Mouse (Mus musculus) activated CD4-positive, CD25-positive, alpha-beta regulatory T cell, adult 4 months (primary cell): ENCODE results near the gene Tpm4. TPM values are rescaled to one million over a fixed set of nuclear protein-coding genes. Genes with fewer than 3 reads are reported as not detected.
"Not testable (repeated sequence)": the region's sequence is repeated elsewhere in the genome, so short reads cannot be mapped to it uniquely, and the experiment has no call there.

ENCODE experiments used
- ATAC-seq: one replicate; pipeline ENCODE4 v1.8.0; 2017
- polyA plus RNA-seq, 2 experiments: library from polyadenylated mRNA; unstranded; fragments of 100-300 nt; shearing (Covaris generic); gene quantifications; one replicate each; pipeline ENCODE4 v1.2.1; 2017

Gene Tpm4
- polyA plus RNA-seq, result 100 to 1,000 TPM; 291 to 296 TPM

DNA sequence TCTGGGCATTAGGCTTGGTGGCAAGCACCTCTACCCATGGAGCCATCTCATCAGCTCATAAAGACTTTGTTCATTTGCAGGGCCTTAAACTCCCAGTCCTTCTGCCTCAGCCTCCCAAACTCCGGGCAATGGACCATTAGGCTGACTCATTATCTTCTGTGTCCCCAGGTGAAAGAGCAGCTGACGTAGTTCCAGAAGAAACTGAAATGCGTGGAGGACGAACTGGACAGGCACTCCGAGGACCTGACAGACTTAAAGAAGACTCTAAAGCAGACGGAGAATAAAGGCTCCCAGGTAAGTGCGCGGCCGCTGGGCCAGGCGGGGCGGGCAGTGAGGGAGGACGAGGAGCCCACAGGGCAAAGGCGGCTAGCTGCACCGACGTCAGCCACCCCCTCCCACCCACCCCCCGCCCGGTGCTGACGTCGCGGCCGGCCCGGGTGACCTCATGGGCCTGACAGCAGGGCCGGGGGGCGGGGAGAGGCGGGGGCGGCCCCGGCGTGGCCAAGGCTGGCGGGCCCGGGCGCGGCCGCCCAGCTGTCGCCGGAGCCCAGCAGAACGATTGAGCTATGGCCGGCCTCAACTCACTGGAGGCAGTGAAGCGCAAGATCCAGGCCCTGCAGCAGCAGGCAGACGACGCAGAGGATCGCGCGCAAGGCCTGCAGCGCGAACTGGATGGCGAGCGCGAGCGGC is at the start of gene Tpm4:
Gene Tpm4, plus strand, starts transcription at position 220 of the 690 bp plus-strand sequence.
- ATAC-seq, result peak; percentile 14

GRCm38 (mm10) chr8:72087611-72088010 is 47.2 kb upstream of the Tpm4 start:
- not testable (repeated sequence) for ATAC-seq

DNA sequence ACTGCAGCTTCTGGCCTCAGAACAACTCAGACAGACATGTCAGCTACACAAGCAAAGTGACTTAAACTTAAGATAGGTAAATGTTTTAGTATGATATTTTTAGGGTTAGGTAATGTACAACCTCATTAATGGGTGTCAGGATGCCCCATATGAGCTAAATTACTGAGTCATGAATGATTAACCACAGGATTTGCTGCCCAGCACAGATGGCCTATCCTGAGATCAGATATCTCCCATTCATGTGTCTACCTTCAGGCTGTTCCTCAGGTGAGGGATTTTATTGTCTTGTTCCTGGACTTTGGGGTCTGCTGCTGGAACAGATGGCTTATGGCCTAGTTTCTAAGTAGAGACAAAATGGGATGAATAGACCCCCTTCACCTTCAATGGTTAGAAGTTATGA is 38.1 kb upstream of the Tpm4 start:
- ATAC-seq, result not testable (repeated sequence)

DNA sequence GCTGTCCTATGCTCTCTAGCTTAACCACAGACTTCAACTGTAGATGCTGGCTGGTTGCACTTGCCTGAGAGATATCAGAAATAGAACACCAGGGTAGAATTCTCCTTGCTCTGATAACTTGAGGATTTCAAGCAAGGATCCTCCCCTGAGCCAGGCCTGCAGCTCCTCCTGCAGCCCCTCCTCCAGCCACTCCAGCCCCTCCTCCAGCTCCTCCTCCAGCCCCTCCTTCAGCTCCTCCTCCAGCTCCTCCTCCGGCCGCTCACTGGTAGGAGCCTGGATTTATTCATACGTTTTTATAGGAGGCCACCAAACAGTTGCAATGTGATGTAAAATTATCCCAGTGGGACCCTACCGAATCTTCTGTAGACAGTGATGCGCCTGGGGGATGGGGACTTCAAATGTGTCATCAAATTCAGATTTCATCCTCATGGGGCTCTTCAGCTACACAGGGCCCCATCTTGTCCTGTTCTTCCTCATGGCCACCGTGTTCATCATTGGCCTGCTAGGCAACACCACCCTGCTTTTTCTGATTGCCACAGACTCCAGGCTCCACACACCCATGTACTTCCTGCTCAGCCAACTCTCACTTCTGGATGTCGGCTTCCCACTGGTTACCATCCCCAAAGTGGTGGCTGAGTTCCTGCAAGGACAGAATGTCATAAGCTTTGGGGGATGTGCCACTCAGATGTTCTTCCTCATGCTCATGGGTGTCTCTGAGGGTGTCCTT is 35.2 kb upstream of the Tpm4 start:
- not testable (repeated sequence) for ATAC-seq

DNA sequence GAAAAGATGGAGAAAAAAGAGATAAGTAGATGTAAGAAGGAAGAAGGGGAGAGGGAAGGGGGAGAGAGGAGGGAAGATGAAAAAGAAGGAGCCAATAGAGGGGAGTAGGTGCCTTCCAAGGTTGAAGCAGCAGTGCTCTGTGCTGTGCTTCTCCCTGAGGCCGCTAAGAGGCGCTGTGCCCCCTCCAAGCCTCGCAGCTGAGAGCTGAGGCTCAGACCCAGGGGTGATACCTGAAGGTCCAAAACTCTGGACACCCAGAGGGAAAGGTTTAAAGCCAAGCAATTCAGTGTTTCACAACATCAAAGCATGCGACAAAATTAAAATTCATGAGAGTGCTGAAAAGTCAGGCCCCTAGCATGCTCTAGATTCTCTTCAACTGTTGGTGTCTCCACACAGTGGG is 29.6 kb upstream of the Tpm4 start:
- ATAC-seq, result no peak

DNA sequence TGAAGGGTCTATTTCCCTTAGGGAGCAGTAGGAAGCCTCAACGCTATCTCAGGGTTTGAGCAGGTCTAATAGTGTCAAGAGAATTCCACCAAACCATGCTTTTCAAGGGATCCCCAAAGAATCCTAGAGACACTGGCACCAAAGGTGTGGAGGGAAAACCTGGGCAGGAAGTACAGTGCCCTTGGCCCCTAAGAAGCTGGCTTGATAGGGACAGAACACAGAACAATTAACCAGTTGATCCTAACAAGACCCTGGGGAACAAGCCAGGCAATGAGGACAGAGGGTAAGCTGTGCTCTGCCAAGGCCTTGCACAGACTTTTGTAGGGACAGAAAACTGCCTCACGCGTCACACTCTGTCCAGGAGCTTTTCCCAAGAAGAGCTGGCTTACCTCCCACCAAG is 28.0 kb upstream of the Tpm4 start, which contains the start of gene Olfr374:
Gene Olfr374, plus strand, starts transcription at position 301 of the 400 bp plus-strand sequence.
- no peak for ATAC-seq

DNA sequence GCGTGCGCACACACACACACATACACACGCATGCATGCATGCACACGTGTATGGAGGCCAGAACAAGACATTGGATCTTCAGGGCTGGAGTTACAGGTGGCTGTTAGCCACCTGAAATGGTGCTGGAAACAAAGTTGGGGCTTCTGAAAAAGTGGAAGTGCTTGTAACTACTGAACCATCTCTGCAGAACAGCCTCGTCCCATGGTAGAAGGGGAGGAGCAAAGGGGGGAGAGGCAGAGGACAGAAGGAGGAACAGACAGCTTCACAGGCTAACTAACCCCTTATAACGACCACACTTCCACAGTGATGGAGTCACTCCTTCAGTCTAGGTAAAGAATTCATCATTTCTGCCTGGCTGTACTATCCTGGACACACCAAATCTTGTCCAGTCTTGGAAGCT is 23.9 kb upstream of the Tpm4 start:
- no peak for ATAC-seq

DNA sequence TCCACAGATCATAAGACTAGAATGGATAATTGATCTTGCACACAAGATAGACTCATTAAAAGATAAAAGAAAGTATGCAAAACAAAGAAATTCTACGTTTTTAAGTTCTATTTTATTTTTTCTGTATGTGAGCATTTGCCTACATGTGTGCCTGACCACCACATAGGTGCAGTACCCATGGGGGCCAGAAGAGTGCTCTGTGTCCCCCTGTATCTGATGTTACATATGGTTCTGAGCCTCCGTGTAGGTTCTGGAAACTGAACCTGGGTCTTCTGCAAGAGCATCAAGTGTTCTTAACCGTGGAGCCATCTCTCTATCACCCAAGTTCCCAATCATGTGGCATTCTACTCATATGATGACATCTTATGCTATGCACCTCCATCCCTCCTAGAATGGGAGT is 22.3 kb upstream of the Tpm4 start:
- no peak for ATAC-seq

DNA sequence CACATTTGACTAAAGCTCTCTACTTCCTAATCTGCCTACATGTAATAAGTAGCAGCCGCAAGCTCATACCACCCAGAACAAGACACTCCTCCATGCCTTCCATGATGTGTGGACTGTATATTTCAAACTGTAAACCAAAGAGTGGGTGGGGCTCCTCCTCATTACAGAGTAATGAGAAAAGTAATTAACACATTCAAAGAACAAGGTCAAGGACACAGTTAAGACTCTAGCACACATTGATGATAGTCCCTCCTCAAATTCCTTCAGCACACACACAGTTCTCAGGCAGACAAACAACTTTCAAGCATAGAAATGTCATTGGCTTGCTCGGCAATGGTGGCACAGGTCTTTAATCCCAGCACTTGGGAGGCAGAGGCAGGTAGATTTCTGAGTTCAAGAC is 19.6 kb upstream of the Tpm4 start:
- no peak for ATAC-seq

DNA sequence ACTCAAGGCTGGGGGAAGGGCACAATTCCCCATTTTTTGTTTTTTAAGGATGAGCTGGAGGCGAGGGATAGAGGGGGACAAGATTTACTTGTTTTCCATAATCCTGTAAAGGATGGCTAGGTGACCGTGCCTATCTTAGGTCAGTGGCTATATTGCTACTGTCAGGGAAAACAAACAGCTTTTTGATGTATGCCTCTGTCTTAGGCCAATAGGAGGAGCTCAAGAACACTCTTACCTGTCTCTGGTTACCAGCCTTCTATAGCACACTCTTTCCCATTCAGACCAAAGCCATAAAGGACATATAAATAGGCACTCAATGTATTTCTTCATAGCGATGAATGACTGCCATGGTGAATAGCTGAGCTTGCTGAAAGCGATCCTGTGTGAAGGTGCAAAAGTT is 16.2 kb upstream of the Tpm4 start:
- peak; percentile 32 for ATAC-seq

- ATAC-seq, result not testable (repeated sequence)
Measured at GRCm38 (mm10) chr8:72121486-72121885, 13.3 kb upstream of the Tpm4 start.

- no peak for ATAC-seq
Measured at GRCm38 (mm10) chr8:72121997-72122396, 12.8 kb upstream of the Tpm4 start.

DNA sequence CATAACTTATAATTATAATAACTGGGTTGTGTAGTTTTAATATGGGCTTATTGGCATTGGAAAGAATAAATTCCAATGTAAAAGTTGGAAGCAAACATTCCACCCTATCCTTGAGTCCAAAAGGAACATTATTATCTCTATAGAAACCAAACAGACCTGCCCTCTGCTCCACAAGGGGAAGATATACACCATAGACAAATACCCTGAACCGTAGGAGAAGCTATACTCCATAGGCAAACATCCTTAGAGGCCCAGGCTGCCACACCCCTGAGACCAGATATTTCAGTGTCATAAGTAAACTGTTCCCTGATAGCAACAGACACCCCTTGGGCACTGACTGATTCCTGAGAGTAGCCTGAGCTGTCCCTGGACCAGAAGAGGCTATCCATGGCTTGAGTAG is 6.9 kb upstream of the Tpm4 start:
- ATAC-seq, result no peak

GRCm38 (mm10) chr8:72131251-72131650 is 3.5 kb upstream of the Tpm4 start:
- no peak for ATAC-seq

DNA sequence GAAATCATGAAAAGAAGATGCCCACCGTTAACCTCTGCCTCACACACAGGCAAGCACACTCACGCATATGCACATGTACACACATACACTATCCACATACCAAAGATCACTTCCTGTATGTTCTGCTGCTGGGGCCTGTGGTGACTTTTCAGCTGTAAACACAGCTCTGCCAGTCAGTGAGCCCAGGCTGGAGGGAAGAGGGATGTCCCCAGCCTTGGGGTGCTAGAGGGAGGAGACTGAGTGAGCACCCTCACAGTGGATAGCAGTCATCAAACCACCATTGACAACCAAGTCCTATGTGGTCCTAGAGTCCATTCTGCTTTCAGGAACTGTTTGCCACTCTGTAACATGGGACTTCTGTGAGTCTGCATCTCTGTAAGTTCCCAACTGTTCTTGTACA is 2.9 kb upstream of the Tpm4 start:
- ATAC-seq, result peak; percentile 25

- ATAC-seq, result no peak
Measured at GRCm38 (mm10) chr8:72132417-72132816, 2.4 kb upstream of the Tpm4 start.

DNA sequence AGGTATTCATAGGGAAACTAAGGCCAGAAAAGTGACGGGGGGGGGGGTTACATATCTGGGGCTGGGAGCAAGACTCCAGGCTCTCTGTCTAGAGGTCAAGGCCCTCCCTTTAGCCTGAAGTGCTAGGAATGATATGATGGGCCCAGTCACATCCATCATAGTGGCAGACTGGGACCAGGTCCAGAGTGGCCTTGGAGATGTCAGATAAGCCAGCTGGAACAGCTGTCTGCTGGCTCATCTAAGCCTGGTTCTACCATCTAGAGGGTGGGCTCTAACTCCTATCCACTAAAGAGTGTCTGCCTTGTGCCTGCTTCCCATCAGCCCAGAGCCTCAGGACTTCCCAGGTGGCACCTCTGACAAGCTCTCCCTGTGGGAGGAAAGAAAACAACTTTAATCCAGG is 1.9 kb upstream of the Tpm4 start:
- no peak for ATAC-seq

DNA sequence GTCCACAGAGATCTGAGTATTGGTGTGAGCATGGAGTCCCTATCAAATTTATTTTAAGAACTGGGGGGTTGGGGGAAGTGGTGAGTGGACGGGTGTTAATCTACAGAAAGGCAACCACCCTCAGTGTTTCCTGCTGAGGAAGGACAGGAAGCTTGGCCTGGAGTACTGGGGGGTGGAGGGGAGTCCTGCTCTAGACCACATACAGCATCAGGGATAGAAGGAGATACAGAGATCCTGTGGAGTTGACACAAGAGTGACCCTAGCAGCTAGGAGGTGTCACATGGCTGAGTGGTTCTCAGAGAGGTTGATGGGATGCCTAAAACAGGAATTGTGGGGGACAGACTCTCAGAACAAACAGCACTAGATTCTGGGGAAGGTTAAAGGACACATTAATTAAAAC is 1.3 kb upstream of the Tpm4 start:
- ATAC-seq, result no peak

DNA sequence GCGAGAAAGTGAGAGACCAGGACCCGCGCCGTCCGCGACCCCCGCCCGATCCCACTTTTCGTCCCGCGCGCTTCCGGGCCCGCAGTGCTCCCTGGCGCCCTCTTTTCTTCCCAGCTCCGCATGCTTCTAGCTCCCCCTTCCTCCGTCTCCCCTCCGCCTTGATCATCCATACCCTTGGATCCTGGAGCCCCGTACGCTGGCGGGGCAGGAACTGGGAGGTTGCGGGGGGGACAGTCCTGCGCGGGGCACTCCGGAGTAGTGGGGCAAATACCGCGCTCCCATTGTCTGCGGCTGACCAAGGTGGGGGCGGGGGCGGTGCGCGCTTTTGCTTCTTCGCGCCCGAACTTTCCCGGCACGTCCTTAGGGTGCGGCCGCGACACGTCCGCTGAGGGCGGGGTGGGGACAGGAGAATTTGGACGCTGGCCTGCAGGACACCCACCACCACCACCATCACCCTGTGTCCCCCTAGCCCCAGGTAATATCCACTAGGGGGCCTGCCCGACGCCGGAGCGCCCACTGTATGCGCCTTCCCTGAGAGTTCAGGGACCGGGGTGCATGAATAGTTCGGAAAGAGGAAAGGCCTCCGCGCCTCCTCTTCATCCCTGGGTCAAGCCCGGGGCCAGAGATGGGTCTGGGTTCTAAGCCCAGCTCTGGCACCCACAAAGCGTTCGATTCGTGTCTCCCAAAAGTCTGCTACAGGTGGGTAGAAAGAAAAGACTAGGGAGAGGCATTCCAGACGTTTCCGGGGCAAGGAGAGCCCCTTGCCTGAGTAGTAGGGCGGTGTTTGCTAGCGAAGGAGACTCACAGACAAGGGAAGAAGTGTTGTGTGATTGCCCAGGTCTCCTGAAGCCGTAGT is 899 bp downstream of the Tpm4 start:
- no peak for ATAC-seq

DNA sequence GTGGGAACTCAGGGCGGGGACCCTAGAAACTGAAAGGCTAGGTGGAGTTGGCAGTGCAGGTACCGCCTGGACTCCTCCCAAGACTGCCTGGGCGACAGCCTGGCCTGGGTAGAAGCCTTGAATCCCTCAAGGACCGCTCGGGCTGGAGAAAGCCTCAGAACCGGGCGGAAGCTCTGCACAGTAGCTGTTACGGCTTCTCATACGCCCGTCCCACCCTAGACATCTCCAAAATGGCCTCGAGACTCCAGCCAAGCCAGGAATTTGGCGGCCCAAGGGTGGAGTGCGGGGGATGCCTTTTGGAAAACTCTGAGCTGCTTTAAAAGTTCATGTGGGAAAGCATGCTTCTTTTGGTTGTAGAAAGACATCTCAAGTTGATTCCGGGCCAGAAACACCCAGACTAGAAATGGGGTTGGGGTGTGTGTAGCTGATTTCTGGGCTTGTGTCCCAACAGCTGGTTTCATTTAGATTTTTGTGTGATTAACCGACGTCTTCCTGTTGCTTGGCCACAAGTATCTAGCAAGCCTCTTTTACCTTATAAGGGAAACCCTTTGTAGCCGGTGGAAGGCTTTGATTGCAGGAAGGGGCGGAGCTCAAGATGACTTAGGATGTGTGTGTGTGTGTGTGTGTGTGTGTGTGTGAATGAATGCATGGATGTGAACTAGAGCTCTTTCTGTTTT is 1.7 kb downstream of the Tpm4 start:
- ATAC-seq, result peak; percentile 75

GRCm38 (mm10) chr8:72137431-72137830 is 2.7 kb downstream of the Tpm4 start:
- no peak for ATAC-seq

GRCm38 (mm10) chr8:72138456-72138855 is 3.7 kb downstream of the Tpm4 start:
- ATAC-seq, result no peak
